Mouse (Mus musculus) embryo, embryonic 11 days (tissue): ENCODE data around the gene Ang2.
"Not testable (repeated sequence)": the region's sequence is repeated elsewhere in the genome, so short reads cannot be mapped to it uniquely, and the experiment has no call there.

Experiments
- DNase-seq: peaks from one replicate; pipeline ENCODE4 v3.0.0-alpha.2; 2015

The Ang2 gene

GRCm38 (mm10) chr14:51199098-51200023, at the start of gene Ang2:
Gene Ang2 (minus strand): TSS chr14:51199148.
- no peak for DNase-seq

- no peak for DNase-seq
These were observed 48.8 kb upstream of the Ang2 start for GRCm38 (mm10) chr14:51247736-51248135.

DNA sequence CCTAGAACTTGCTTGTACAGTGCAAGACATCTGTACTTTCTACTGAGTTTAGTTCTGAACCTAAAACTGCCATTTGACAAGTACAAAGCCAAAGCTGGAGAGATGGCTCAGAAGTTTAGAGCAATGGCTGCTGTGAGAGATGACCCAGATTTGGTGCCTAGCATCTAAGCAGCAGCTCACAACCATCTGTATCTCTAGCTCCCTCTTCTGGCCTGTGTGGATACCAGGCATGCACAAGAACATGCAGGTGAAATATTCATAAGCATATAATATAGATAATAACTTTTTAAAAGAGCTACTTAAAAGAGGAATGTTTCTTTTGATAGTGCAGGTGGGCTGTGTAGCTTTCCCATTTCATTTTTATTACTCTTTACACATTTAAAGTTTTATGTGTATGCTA, 42.0 kb upstream of the Ang2 start:
- peak; percentile 68 for DNase-seq

GRCm38 (mm10) chr14:51237488-51237887, 38.5 kb upstream of the Ang2 start:
- not testable (repeated sequence) for DNase-seq

- not testable (repeated sequence) for DNase-seq
These were observed 30.7 kb upstream of the Ang2 start for GRCm38 (mm10) chr14:51229657-51230056.

GRCm38 (mm10) chr14:51220075-51220474, 21.1 kb upstream of the Ang2 start:
- not testable (repeated sequence) for DNase-seq

DNA sequence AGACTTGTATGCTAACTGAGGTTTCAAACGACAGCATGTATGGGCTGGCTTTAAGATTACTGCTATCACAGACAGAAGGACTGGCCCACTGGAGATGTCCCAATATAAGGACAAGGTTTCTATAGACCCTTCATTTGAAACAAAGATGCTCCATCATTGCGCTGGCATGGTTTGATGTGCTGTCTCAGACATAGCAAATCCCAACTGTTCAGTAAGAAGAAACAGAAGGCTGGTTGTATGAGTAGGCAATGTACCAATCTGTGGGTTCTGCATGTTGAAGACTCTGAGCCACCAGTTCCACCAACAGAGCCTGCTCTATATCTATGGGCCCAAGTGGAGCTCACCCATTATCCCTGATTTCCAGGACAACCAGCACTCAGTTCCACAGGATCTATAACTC, 4.2 kb upstream of the Ang2 start, which contains the start of gene Ear14:
Gene Ear14 (plus strand): TSS at position 277 of the 400 bp plus-strand sequence.
- no peak for DNase-seq

DNA sequence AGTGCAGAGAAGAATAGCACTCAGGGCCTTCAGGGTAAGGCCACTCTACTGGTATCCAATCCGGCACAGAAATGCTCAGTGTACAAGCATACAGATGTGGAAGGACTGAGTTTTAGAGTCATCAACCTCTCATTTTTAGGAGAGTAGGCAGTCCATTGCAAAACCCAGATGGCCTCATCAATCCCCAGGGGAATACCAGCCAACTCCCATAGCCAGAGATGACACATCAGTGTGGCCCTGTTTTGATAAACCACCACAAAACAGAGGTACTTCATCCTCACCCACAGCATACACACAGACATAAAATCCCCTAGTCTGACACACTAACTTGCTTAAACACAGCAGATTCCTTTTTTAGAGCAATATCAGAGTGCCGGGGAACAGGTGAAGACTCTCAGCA, 1.5 kb upstream of the Ang2 start:
- no peak for DNase-seq

- DNase-seq = no peak
These were observed 1.1 kb upstream of the Ang2 start for GRCm38 (mm10) chr14:51200054-51200453.

- DNase-seq = no peak
These were observed 3.3 kb downstream of the Ang2 start for GRCm38 (mm10) chr14:51195681-51196080.

DNA sequence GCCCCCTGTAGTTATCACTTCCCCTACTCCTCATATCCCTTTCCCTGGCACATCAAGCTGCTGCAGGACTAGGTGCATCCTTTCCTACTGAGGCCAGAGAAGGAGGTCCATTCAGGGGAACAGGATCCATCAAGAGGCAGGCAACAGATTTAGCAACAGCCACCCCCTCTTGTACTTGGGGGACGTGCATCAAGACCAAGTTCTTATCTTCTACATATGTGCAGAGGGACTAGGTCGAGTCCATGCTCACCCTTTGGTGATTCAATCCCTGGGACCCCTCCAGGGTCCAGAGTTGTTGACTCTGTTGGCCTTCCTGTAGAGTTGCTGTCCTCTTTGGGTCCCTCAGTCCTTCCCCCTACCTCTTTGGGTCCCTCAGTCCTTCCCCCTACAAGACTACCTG, 17.9 kb downstream of the Ang2 start:
- DNase-seq = not testable (repeated sequence)

GRCm38 (mm10) chr14:51173843-51174242, 25.1 kb downstream of the Ang2 start:
- DNase-seq = no peak

GRCm38 (mm10) chr14:51172947-51173346, 26.0 kb downstream of the Ang2 start:
- not testable (repeated sequence) for DNase-seq

DNA sequence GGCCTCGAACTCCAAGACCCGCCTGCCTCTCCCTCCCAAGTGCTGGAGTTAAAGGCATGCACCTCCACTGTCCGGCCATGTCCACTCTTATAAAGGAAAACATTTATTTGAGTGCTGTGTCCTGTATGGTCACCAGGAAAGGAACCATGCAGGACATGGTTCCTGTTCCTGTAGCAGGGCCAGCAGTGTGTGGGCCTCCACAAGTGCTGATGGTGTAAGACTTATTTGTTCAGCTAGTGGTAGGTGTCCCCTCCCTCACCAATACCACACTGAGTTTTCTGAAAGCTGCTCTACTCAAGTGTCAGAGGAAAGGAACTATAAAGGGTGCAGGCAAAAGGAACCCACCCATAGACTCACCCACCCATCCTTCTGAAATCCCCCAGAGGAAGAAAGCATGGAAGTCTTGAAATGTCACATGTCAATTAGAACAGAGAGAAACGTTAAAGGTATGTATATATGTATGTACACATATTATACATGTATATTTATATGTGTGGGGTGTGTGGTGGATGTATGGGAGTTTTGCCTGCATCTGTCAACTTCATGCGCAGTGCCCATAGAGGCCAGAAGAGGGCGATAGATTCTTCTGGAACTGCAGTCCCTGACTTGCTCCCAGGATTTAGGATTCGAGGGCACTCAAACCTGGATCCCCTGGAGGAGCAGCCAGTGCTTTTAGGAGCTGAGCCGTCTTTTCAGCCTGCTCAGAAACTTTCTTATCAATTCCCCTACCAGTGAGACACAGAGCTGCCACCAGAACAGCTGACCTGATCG, 26.7 kb downstream of the Ang2 start:
- DNase-seq = peak; percentile 65

DNA sequence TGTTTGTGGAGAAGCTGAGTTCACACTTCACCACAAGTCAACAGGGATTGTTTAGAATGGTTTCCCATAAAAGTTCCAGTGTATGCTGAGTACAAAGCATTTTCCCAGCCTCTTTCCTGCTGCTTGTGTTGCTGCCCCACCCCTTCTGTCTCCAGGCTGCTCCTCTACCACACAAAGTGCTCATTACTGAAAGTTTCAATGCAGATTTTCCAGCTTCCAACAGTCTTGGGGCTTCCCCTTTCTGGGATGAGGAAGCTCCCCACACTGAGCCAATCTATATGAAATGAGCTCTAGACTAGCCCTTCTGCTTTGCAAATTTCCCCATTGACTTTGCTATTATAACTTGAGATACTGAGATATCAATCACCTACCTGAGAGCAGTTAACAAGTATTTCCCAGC, 32.9 kb downstream of the Ang2 start:
- DNase-seq = no peak

DNA sequence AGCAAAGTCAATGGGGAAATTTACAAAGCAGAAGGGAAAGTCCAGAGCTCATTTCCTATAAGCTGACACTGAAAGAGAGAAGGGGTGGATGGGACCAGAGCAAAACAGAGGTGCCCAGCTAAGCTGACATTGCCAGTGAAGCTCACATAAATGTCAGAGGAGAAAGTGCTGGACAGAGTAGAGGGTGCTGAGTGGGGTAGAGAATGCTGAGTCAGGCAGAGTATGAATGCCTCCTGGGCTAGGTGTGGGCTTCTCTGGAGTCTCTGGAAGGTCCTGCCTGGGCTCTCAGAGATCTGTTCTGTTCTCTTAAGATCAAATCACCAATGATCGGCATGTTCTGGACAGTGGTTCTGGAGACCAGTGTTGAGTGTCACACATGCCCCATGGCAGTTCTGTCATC, 33.5 kb downstream of the Ang2 start:
- DNase-seq = no peak

DNA sequence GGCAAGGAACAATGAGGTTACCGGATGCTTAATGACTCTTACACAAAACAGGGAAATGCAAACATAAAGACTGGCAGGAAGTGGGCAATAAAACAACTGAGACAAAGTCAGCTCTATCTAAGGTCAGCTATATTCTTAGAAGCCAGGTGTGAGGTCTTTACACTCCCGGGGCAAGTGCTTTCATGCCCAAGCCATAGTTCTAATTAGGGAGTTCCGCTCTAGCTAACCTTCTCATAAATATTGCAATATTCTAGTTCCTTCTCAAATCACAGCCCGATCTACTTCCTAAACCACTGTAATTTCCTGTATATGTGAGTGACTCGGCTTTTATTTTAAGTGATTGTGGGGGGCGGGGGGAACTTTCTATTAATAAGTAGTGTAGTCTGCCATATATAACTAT, 35.6 kb downstream of the Ang2 start:
- not testable (repeated sequence) for DNase-seq

DNA sequence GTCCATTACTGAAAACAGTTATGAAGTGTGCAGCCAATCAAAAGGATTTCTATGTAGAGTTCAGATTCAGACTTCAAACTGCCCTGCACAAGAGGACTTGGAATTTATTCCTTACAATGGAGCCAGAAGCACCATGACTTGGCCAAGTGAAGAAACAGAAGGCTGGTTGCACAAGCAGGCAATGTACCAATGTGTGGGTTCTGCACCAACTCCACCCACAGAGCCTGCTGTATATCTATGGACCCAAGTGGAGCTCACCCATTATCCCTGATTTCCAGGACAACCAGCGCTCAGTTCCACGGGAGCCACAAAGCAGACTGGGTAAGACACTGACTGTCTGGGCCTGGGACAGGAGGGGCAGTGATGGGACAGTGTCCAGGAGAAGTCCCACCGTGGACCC, 37.0 kb downstream of the Ang2 start, which contains the start of gene Rnase2b:
Gene Rnase2b (plus strand): TSS at position 285 of the 400 bp plus-strand sequence.
- not testable (repeated sequence) for DNase-seq

DNA sequence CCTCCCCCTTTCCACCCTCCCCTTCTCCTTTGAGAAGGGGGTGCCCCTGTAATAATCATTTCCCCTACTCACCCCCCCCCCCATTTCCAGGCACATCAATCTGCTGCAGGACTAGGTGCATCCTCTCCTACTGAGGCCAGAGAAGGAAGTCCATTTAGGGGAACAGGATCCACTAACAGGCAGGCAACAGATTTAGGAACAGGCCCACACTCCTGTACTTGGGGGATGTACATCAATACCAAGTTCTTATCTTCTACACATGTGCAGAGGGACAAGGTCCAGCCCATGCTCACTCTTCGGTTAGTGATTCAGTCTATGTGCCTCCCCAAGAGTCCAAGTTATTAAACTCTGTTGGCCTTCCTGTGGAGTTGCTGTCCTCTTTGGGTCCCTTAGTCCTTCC, 41.9 kb downstream of the Ang2 start:
- no peak for DNase-seq

DNA sequence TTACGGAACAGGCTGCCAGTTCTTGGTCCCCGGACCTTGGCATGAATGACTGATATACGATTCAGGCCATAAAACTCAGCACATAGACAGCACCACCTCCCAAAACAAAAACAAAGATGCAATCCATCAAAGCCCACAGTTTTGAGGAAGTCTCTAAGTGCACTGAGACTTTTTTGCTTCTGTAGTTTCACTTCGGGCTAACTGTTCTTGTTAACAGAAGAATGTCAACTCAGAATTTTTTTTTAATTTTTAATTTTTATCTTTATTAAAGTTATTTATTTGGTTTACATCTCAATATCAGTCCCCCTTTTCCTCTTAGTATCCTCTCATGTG, 42.2 kb downstream of the Ang2 start:
- no peak for DNase-seq

- no peak for DNase-seq
These were observed 42.8 kb downstream of the Ang2 start for GRCm38 (mm10) chr14:51156056-51156735.

DNA sequence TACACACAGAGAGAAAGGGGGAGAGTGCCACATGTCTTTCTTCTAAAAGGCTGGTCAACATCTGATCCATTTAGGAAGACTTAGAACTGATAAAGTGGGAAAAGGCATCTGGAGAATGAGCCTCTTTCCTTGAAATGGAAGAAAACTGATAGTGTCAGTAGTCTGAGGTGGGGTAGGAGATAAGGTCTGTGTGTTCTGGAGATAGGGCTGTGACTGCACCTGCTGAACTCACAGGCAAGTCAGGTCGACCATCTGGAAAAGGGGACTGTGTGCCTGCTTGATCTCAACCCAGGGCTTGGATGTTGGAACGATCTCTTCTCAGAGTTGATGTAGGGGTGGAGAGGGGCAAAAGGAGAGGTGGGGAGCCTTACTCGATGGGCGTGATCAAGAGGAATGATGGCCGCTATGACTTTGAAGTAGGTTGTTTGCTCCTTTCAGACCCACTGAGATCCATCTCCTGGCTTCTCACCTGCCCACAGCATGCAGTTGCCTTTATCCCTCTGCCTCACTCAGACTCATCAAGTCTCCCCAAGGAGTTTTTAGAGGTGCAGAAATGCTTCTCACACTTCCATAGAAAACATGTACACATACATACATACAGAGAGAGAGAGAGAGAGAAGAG, 46.6 kb downstream of the Ang2 start:
- no peak for DNase-seq
